Mouse (Mus musculus) neutrophil, adult 5-6 weeks (primary cell): Measurements from ENCODE around the gene Gm10837. TPM values are rescaled to one million over a fixed set of nuclear protein-coding genes. Genes with fewer than 3 reads are reported as not detected.

ENCODE experiments used
- ATAC-seq: fragments of 151-379, 151-347 bp; 2 replicates; pipeline ENCODE4 v1.8.0; 2017; ENCODE audit warnings: mild to moderate bottlenecking, moderate TSS enrichment; ENCODE audit not compliant: insufficient number of reproducible peaks, poor library complexity, low FRiP score, severe bottlenecking; ENCODE audit errors: extremely low read depth
- total RNA-seq: library from RNA; stranded (forward); fragments of 200-1000 nt; gene quantifications from 2 replicates; pipeline ENCODE4 v1.2.3, GENCODE M21; 2017

The Gm10837 gene
- total RNA-seq, 1 experiment from 2014 or later = not detected

- peak; percentile 18; the same call in 1 of the 2 replicates for ATAC-seq
These were observed 26.5 kb upstream of the Gm10837 start for GRCm38 (mm10) chr14:122463734-122464341.

- no peak for ATAC-seq
These were observed 26.0 kb upstream of the Gm10837 start for GRCm38 (mm10) chr14:122464351-122464762.

DNA sequence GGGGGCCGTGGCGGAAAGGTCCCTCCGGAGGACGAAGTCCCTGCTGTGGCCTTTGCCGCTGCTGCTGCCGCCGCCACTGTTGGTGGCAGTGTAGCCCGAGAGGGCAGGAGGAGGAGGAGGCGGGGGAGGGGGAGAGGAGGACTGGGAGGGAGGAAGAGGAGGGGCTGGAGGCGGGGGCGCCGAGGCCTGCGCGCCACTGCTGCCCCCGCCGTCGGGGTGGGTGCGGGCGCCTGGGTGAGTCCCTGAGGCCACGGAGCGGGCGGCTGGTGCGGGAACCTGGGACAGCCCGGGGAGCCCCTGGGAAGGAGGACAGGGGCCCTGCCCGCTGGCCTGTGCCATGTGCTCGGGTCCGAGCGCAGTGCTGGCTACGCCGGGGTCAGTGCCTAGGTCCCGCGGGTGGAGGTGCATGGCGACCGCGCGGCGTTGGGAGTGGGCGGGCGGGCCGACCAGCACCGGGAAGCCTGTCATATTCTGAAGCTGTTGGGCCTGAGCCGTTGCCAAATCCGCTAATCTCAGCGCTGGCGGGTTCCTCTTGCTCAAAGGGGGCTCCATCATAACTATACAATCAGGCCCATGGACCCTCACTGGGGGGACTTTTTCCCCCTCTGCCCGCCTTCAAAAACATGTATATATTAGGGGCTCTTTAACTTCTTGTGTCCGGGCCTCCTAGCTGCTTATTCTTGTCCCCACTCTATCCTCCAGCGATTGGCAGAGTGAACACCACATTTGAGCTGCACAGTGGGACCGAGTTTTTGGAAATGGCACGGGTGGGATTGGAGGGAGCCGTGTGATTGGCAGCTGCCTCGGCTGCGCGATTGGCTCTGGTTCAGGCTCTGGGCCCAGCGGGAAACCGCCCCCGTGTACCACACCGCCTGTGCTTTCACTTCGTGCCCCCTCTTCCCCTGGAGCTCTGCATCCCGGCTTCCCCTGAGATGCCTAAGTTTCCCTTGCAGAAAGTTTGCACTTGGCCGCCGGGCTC, 25.3 kb upstream of the Gm10837 start, which contains the start of gene Zic5:
Zic5 (minus strand) TSS at position 915 of the 979 bp plus-strand sequence.
- ATAC-seq = 0 out of 2 replicates have a peak, but pooled peaks have one; percentile 2

GRCm38 (mm10) chr14:122465931-122466490, 24.4 kb upstream of the Gm10837 start:
- ATAC-seq = no peak

GRCm38 (mm10) chr14:122466756-122467362, 23.5 kb upstream of the Gm10837 start:
- no peak for ATAC-seq

DNA sequence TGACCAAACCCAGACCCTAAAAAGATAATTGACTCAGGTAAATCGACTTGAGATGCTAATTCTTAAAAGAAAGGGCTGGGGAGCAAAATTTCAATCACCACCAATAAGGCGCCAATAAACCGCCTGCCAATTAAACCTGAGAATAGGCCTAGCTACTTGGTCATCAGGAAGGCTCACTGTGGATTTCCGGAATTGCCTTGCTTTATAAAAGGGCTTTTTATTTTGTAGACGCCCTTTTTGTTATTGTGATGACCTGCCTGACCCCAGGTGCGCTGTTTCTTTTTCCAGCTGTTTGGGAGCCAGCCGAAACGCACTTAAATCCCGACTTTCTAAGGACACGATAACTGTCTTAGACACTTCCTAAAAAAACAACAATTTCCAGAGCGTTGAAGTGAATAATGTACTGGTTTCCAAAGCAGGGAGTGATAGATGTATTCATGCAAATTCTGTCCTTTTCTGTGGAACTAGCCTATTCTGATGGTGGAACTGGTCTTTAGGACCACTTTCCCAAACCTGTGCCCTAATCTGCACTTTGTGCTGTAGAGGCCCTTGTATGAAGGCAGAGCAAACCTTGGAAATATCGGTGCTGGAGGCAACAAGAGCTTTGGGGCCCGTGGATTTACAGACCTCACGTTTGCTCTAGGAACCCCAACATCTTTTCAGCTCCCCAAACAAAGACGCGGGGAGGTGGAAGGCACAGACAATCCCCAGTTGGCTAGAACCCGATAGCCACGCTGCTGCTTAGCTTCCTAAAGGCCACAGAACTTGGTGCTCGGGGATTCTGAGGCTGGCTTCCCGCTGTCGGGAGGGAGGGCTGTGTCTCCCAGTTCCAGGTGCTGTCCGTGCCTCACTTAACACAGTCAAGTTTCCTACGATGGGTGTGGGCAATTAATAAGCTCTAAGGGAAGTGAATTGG, 22.2 kb upstream of the Gm10837 start:
- ATAC-seq = no peak

GRCm38 (mm10) chr14:122468971-122469755, 21.2 kb upstream of the Gm10837 start:
- no peak for ATAC-seq

GRCm38 (mm10) chr14:122471449-122472085, 18.8 kb upstream of the Gm10837 start:
- no peak for ATAC-seq

DNA sequence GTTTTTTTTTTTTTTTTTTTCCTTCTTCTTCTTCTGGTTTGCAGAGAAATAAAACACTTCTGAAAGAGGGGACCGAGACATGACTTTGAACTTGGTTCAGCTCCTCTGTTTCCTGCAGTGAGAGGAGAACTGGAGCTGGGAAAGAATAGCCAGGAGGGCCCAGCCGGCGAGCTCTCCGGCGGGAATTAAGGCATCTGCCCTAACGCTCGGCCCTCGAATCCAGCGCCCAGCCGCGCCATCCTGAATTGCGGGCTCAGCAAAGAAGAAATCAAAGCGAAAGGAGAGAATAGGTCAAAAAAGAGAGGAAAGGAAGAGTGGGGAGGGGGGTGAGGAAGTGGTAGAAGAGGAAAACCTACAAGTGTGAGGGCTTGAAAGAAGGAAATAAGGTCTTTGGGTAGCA, 18.2 kb upstream of the Gm10837 start:
- no peak for ATAC-seq

DNA sequence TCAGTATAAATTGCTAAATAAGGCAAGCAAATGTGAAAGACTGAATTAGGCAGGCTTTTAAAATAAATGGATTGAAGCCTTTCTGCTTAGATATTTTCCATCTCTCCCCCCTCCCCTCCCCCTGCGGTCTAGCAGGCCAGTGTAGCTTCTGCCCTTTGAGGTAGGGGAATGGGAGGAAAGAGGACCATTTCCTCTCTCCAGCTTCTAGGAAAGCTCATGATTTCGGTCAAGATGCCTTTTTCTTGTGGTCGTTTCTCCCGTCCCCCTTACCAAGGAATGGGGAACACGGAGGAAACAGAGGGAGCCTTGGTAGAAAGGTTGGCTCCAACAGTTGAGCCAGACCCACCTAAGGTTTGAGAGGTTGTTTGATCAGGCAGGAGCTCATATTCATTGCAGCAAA, 17.7 kb upstream of the Gm10837 start:
- ATAC-seq = no peak

- ATAC-seq = no peak
These were observed 17.1 kb upstream of the Gm10837 start for GRCm38 (mm10) chr14:122473211-122473751.

DNA sequence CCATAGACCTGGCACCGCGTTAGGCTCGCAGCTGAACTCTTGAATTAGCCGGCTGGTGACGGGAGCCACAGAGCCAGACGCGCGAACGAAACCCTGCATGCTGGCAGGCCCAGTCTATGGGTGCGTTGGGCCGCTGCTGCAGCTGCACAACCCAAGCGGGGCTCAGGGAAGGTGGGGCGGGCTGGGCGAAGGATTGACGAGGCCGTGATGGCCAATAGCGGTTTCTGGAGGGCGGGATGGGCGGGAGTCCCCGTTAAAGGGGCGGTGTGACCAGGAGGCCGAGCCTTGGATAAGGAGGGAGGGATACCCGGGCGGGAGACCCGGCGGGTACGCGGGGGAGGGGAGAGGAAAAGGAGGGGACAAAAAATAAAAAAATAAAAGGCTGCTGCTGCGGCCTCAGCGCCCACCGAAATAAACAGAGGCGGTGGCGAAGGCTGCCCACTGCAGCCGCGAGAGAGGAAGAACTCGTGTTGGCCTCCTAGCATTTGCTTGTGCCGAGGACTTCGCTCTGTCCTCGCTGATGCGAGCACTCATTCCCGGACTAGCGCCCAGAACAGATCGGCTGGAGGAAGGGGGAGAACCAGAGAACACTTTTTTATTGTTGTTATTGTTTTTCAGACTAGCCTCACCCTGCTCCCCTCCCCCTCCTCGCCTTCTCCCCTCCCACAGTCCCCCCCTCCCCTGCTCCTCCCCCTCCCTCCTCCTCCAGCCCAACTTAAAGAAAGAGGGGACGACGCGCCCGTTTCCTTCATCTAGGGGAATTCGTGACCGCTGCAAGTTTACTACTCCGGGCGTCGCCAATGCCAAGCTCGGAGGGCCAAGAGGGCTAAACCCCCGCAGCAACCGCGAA, 16.1 kb upstream of the Gm10837 start:
- no peak for ATAC-seq

GRCm38 (mm10) chr14:122474891-122475556, 15.4 kb upstream of the Gm10837 start, which contains the start of gene Zic2:
Gene Zic2, plus strand, starts transcription at chr14:122475435.
- ATAC-seq = no peak

DNA sequence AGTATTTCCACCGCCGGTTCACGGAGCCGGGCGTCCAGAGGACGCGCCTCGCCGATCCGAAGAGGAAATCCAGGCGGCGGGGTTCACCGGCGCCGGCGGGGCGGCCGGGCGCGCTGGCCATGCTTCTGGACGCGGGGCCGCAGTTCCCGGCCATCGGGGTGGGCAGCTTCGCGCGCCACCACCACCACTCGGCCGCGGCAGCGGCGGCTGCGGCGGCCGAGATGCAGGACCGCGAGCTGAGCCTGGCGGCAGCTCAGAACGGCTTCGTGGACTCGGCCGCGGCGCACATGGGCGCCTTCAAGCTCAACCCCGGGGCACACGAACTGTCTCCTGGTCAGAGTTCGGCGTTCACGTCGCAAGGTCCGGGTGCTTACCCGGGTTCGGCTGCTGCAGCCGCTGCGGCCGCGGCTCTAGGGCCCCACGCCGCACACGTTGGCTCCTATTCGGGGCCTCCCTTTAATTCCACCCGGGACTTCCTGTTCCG, 14.8 kb upstream of the Gm10837 start:
- ATAC-seq = no peak

- ATAC-seq = no peak
These were observed 14.2 kb upstream of the Gm10837 start for GRCm38 (mm10) chr14:122476041-122476821.
